Mouse (Mus musculus): ENCODE results near the gene Krtap7-1. TPM values are rescaled to one million over a fixed set of nuclear protein-coding genes. Genes with fewer than 3 reads are reported as not detected.

The Krtap7-1 gene
- total and polyA plus RNA-seq, 2 experiments: not detected

DNA sequence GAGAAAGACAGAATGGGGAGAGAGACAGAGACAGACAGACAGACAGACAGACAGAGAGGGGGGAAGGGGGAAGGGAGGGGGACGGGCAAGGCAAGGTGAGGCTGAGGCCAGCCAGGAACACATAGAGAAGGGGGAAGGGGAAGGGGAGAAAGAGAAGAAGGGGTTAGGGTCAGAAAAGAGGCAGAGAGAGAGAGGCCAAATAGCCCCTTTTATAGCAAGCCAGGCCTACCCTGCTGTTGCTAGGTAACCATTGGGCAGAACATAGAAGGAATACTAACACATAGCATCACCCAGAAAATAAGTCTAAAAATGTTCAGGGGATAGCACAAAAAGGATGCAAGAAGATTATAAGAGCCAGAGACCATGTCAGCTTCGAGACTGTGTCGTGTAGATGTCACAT is 20.3 kb upstream of the Krtap7-1 start:
- Histone ChIP-seq H3K27ac (replicated peaks; ENCODE audit: insufficient read depth, low read depth, low read length) (no peak overlapping the region), H3K27me3 (ENCODE audit: control insufficient read depth, insufficient read depth, low read length) (no peaks in the 10 kb centered on the region), H3K36me3 (ENCODE audit: control insufficient read depth, insufficient read depth, low read length) (no peaks in the 10 kb centered on the region), H3K79me2 (ENCODE audit: control insufficient read depth, insufficient read depth, low read length) (no peaks in the 10 kb centered on the region), H3K9ac (ENCODE audit: low read depth, low read length) (no peak overlapping the region), H3K4me3 (ENCODE audit: insufficient read depth, low read depth, low read length) (no peak overlapping the region), H3K4me1 (ENCODE audit: control insufficient read depth, insufficient read depth, low read length) (no peaks in the 10 kb centered on the region)
- TF ChIP-seq POLR2A (IDR thresholded peaks at IDR 0.05; ENCODE audit: extremely low read depth, insufficient read depth, low read length) (no peak), CTCF (IDR thresholded peaks at IDR 0.05; ENCODE audit: low read depth, low read length) (no peak)
- whole genome bisulfite sequencing: 74% methylated on average over 3 of the region's 3 CpGs
- no peak for DNase-seq (ENCODE audit: extremely low read depth, low read depth, low spot score)

DNA sequence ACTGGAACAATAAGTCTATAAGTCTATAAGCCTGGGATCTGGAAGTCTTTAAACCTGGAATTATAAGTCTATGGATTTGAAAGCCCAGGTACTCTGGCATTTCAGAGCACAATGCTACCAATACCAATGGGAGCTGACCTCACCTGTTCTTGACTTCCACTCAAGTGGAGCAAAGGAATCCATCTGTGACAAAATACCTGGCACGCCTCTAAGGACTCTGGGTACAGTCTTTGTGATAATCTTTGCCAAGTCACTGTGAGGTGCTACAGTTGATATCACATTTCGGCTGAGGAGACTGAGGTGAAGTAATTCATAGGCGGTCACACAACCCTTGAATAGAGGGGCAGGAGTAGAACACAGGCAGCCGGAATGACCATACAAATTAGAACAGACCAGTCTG is 12.9 kb upstream of the Krtap7-1 start:
- TF ChIP-seq POLR2A (IDR thresholded peaks at IDR 0.05; ENCODE audit: extremely low read depth, insufficient read depth, low read length) (no peak), CTCF (IDR thresholded peaks at IDR 0.05; ENCODE audit: low read depth, low read length) (no peak)
- Histone ChIP-seq H3K79me2 (ENCODE audit: control insufficient read depth, insufficient read depth, low read length) (no peaks in the 10 kb centered on the region), H3K27ac (replicated peaks; ENCODE audit: insufficient read depth, low read depth, low read length) (no peak overlapping the region), H3K4me1 (ENCODE audit: control insufficient read depth, insufficient read depth, low read length) (no peaks in the 10 kb centered on the region), H3K9ac (ENCODE audit: low read depth, low read length) (no peak overlapping the region), H3K27me3 (ENCODE audit: control insufficient read depth, insufficient read depth, low read length) (no peaks in the 10 kb centered on the region; the same call in 1 of the 2 replicates), H3K4me3 (ENCODE audit: insufficient read depth, low read depth, low read length) (no peak overlapping the region), H3K36me3 (ENCODE audit: control insufficient read depth, insufficient read depth, low read length) (no peaks in the 10 kb centered on the region)
- WGBS: 84% methylated on average over 4 of the region's 4 CpGs
- DNase-seq (ENCODE audit: extremely low read depth, low read depth, low spot score): no peak

DNA sequence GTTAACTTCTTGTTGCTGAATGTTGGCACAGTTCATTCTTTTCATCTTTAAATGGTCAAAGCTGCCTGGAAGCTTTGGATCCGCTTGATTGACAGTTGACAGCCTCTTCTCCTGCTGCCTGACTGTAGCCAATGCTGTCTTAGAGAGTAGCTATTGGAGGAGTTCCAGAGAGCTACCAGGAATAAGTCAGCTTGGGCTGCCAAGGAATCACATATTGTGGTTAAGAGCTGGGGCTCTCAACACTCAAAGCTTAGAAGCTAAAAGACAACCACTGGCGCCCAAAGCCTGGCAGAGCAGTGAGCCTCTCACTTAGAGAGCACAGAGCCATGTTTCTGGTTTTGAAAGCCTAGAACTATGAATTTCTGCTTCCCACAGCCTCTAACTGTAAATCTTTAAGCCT is 12.4 kb upstream of the Krtap7-1 start:
- WGBS: 92% methylated on average over 2 of the region's 2 CpGs
- Histone ChIP-seq H3K4me1 (ENCODE audit: control insufficient read depth, insufficient read depth, low read length) (no peaks in the 10 kb centered on the region), H3K9ac (ENCODE audit: low read depth, low read length) (no peak overlapping the region), H3K27me3 (ENCODE audit: control insufficient read depth, insufficient read depth, low read length) (no peaks in the 10 kb centered on the region; the same call in 1 of the 2 replicates), H3K36me3 (ENCODE audit: control insufficient read depth, insufficient read depth, low read length) (no peaks in the 10 kb centered on the region), H3K4me3 (ENCODE audit: insufficient read depth, low read depth, low read length) (no peak overlapping the region), H3K79me2 (ENCODE audit: control insufficient read depth, insufficient read depth, low read length) (no peaks in the 10 kb centered on the region), H3K27ac (replicated peaks; ENCODE audit: insufficient read depth, low read depth, low read length) (no peak overlapping the region)
- no peak for TF ChIP-seq CTCF (IDR thresholded peaks at IDR 0.05; ENCODE audit: low read depth, low read length)
- TF ChIP-seq POLR2A (IDR thresholded peaks at IDR 0.05; ENCODE audit: extremely low read depth, insufficient read depth, low read length): no peak
- no peak for DNase-seq (ENCODE audit: extremely low read depth, low read depth, low spot score)

DNA sequence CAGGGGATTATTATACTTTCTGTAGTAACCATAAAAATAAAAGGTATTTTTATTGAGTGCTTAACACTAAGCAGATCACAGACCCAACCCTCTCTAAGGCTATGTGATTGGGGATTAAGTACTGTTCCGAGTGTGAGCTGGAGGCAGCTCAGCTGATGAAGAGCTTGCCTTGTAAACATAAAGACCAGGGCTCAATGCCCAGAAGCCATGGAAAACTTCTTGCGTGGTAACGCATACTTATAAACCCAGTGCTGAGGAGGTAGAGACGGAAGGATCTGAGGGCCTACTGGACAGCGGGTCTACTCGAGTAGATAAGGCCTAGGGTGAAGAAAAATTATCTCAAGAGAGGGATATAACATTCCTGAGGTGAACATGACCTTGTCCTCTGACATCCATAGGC is 12.0 kb upstream of the Krtap7-1 start:
- 85% methylated on average over 6 of the region's 6 CpGs for WGBS
- H3K4me1 ChIP-seq (ENCODE audit: control insufficient read depth, insufficient read depth, low read length): no peaks in the 10 kb centered on the region

DNA sequence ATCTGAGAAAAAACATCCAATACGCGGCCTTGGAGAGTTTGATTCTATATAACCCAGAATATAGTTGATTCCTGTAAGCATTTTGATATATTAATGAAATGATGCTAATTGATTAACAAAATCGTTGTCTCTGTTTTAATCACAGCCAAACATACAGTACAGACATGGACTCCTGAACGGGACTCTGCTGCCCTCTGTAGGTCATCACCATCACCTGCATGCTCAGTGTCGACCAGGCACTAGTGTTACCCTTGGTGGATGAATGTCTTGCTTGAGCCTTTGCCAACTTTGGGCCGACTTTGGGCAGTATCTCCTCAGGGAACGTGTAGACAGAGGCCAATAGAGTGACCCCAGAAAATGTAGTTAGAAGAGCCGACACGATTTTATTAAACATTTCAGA is 9.5 kb upstream of the Krtap7-1 start:
- H3K9ac ChIP-seq (ENCODE audit: low read depth, low read length): no peak overlapping the region
- H3K27me3 ChIP-seq (ENCODE audit: control insufficient read depth, insufficient read depth, low read length): no peaks in the 10 kb centered on the region; the same call in 1 of the 2 replicates
- DNase-seq (ENCODE audit: extremely low read depth, low read depth, low spot score): peak; percentile 20
- TF ChIP-seq CTCF (IDR thresholded peaks at IDR 0.05; ENCODE audit: low read depth, low read length) (peak; percentile 73), POLR2A (IDR thresholded peaks at IDR 0.05; ENCODE audit: extremely low read depth, insufficient read depth, low read length) (no peak)
- H3K4me1 ChIP-seq (ENCODE audit: control insufficient read depth, insufficient read depth, low read length): no peaks in the 10 kb centered on the region
- WGBS: 49% methylated on average over 9 of the region's 9 CpGs
- no peaks in the 10 kb centered on the region for H3K79me2 ChIP-seq (ENCODE audit: control insufficient read depth, insufficient read depth, low read length)
- H3K27ac ChIP-seq (replicated peaks; ENCODE audit: insufficient read depth, low read depth, low read length): no peak overlapping the region
- no peaks in the 10 kb centered on the region for H3K36me3 ChIP-seq (ENCODE audit: control insufficient read depth, insufficient read depth, low read length)
- H3K4me3 ChIP-seq (ENCODE audit: insufficient read depth, low read depth, low read length): no peak overlapping the region

More for the DNA sequence above, 12.0 kb upstream of the Krtap7-1 start:
- no peak overlapping the region for H3K4me3 ChIP-seq (ENCODE audit: insufficient read depth, low read depth, low read length)
- H3K9ac ChIP-seq (ENCODE audit: low read depth, low read length): no peak overlapping the region
- no peak overlapping the region for H3K27ac ChIP-seq (replicated peaks; ENCODE audit: insufficient read depth, low read depth, low read length)
- no peak for TF ChIP-seq CTCF (IDR thresholded peaks at IDR 0.05; ENCODE audit: low read depth, low read length)
- no peak for TF ChIP-seq POLR2A (IDR thresholded peaks at IDR 0.05; ENCODE audit: extremely low read depth, insufficient read depth, low read length)
- DNase-seq (ENCODE audit: extremely low read depth, low read depth, low spot score): no peak
- H3K36me3 ChIP-seq (ENCODE audit: control insufficient read depth, insufficient read depth, low read length): no peaks in the 10 kb centered on the region
- no peaks in the 10 kb centered on the region for H3K79me2 ChIP-seq (ENCODE audit: control insufficient read depth, insufficient read depth, low read length)
- H3K27me3 ChIP-seq (ENCODE audit: control insufficient read depth, insufficient read depth, low read length): no peaks in the 10 kb centered on the region; the same call in 1 of the 2 replicates

DNA sequence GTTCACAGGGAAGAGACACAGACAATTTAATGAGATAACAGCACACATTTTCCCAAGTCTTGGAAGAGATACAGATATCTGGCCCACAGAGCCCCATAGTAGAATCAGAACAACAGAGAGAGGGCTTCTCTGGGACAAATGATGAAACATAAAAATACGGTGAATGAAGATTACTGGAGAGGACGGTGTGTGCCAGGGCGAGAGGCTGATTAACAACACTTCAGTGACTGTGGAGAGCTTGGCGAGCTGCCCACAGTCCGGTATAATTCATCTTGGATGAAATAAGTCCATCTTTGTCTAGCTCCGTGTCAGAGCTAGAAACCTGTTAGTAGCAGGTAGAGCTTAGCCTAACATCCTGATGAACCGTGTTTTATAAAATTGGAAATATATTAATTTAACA is 5.3 kb upstream of the Krtap7-1 start:
- Histone ChIP-seq H3K36me3 (ENCODE audit: control insufficient read depth, insufficient read depth, low read length) (no peaks in the 10 kb centered on the region), H3K27me3 (ENCODE audit: control insufficient read depth, insufficient read depth, low read length) (no peaks in the 10 kb centered on the region), H3K27ac (replicated peaks; ENCODE audit: insufficient read depth, low read depth, low read length) (no peak overlapping the region), H3K4me1 (ENCODE audit: control insufficient read depth, insufficient read depth, low read length) (no peaks in the 10 kb centered on the region), H3K9ac (ENCODE audit: low read depth, low read length) (no peak overlapping the region), H3K4me3 (ENCODE audit: insufficient read depth, low read depth, low read length) (no peak overlapping the region), H3K79me2 (ENCODE audit: control insufficient read depth, insufficient read depth, low read length) (no peaks in the 10 kb centered on the region)
- TF ChIP-seq CTCF (IDR thresholded peaks at IDR 0.05; ENCODE audit: low read depth, low read length) (no peak), POLR2A (IDR thresholded peaks at IDR 0.05; ENCODE audit: extremely low read depth, insufficient read depth, low read length) (no peak)
- DNase-seq (ENCODE audit: extremely low read depth, low read depth, low spot score): no peak
- 82% methylated on average over 7 of the region's 7 CpGs for WGBS
